Mouse (Mus musculus) C2C12 (cell line): ENCODE results near the gene Smoc1. TPM values are rescaled to one million over a fixed set of nuclear protein-coding genes. Genes with fewer than 3 reads are reported as not detected.

Experiments used
- H3K27me3 ChIP-seq: one replicate; pipeline ENCODE4 v1.6.1; 2011; ENCODE audit not compliant: control insufficient read depth, insufficient read depth, insufficient read length
- H3K36me3 ChIP-seq: one replicate; pipeline ENCODE4 v1.6.1; 2011; ENCODE audit not compliant: control insufficient read depth, insufficient read depth
- H3K4me3 ChIP-seq: one replicate; pipeline ENCODE4 v1.5.1; 2011; ENCODE audit warnings: mild to moderate bottlenecking, control low read depth; ENCODE audit not compliant: poor library complexity, insufficient read depth, severe bottlenecking
- H3K79me2 ChIP-seq: one replicate; pipeline ENCODE4 v1.6.1; 2011; ENCODE audit not compliant: control insufficient read depth, insufficient read depth
- H3K79me3 ChIP-seq: one replicate; pipeline ENCODE4 v1.6.1; 2011; ENCODE audit warnings: low read depth, control low read depth
- H3ac ChIP-seq: one replicate; pipeline ENCODE3; 2011; ENCODE audit warnings: low read depth; ENCODE audit not compliant: control insufficient read depth, insufficient read length
- CEBPB ChIP-seq: IDR thresholded peaks from one replicate; pipeline ENCODE4 v1.6.1; 2011; ENCODE audit warnings: low read depth, mild to moderate bottlenecking, control low read depth, moderate library complexity
- CTCF ChIP-seq: IDR thresholded peaks from one replicate; pipeline ENCODE4 v1.5.1; 2011; ENCODE audit not compliant: control insufficient read depth, insufficient read depth, insufficient read length
- FOSL1 ChIP-seq: IDR thresholded peaks from one replicate; pipeline ENCODE4 v1.8.0; 2011; ENCODE audit warnings: mild to moderate bottlenecking, low read length; ENCODE audit not compliant: poor library complexity, insufficient read depth, severe bottlenecking
- MAX ChIP-seq: IDR thresholded peaks from one replicate; pipeline ENCODE4 v1.6.1; 2011; ENCODE audit warnings: mild to moderate bottlenecking, control low read depth
- MYOD1 ChIP-seq: IDR thresholded peaks from one replicate; pipeline ENCODE4 v1.6.1; 2011; ENCODE audit warnings: low read depth; ENCODE audit not compliant: control insufficient read depth, insufficient read length
- MYOG ChIP-seq: IDR thresholded peaks from one replicate; pipeline ENCODE4 v1.6.1; 2011; ENCODE audit not compliant: control insufficient read depth, insufficient read length; ENCODE audit errors: extremely low read depth
- USF1 ChIP-seq: IDR thresholded peaks from one replicate; pipeline ENCODE4 v1.6.1; 2011; ENCODE audit warnings: low read depth, mild to moderate bottlenecking, control low read depth, moderate library complexity
- polyA plus RNA-seq: library from polyadenylated mRNA; unstranded; fragments of >200 nt; fragmentation: generic; extraction: Trizol; gene quantifications from one replicate; pipeline ENCODE4 v1.2.1, GENCODE M21; 2012; ENCODE audit warnings: missing spikeins

Smoc1 gene
- polyA plus RNA-seq, 1 experiment = 0.23 TPM

DNA sequence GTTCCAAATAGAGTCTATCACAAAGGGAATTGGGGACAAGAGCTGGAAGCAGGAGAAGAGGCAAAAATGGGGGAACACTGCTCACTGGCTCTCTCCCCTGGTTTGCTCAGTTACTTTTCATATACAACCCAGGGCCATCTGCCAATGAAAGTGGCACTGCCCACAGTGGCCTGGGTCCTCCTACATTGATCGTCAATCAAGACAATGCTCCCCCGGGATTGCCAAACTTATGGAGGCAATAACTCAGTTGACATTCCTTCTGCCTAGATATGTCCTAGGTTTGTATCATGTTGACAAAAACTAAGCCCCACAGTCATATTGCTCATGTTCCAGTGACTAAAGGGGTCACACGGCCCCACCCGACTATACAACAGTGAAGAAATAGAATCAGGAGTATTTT, 162.4 kb downstream of the Smoc1 start:
- H3K79me2 ChIP-seq = no peaks in the 10 kb centered on the region
- H3K79me3 ChIP-seq = no peaks in the 10 kb centered on the region
- no peaks in the 10 kb centered on the region for H3K36me3 ChIP-seq
- TF ChIP-seq USF1 (no peak), MYOG (no peak), CTCF (no peak), CEBPB (no peak), MYOD1 (no peak), FOSL1 (no peak), MAX (no peak)
- peaks cover 11% of the 10 kb centered on the region for H3K27me3 ChIP-seq
- H3ac ChIP-seq = no peak overlapping the region
- H3K4me3 ChIP-seq = no peak overlapping the region

DNA sequence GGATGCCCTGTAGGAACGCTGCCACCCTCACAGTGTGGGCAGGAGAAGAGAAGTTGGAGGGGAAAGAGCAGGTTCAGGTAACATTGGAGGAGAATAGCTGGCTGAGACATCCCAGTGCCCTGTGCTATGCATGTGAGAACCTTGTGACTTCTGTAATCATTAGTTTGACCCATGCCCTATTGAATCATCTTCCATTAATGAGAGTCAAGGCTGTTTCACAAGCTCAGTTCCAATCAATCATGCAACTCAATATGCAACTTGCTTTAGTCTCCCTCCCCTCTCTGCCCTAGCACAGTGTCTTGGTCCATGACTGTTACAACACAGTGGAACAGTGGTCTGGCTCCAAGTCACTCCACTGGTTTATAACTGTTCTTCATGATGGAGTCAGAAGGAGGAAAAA, 163.0 kb downstream of the Smoc1 start:
- Histone ChIP-seq H3K79me3 (no peaks in the 10 kb centered on the region), H3K36me3 (no peaks in the 10 kb centered on the region), H3K79me2 (no peaks in the 10 kb centered on the region), H3K27me3 (peaks cover 11% of the 10 kb centered on the region), H3K4me3 (no peak overlapping the region), H3ac (no peak overlapping the region)
- no peak for TF ChIP-seq CEBPB
- TF ChIP-seq USF1 = no peak
- no peak for TF ChIP-seq MYOD1
- TF ChIP-seq MAX = no peak
- no peak for TF ChIP-seq CTCF
- no peak for TF ChIP-seq MYOG
- TF ChIP-seq FOSL1 = no peak

DNA sequence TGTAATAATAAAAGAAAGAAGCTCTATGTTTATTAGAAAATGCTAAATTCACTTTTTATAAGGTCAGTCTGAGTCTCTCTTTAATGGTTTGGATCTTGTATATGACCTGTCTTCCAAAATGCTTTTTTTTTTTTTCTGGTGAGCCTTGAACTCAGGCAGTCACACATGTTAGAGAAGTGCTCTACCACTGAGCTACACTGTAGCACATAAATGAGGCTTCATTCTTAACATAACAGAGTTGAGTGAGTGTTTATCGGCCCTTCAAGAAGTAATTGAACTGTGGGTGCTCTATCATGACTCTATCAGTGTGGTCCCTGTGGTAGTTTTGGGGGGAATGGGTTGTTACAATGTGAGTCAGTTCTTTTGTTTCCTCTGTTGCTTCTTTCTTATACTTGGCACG, 167.4 kb downstream of the Smoc1 start:
- Histone ChIP-seq H3ac (no peak overlapping the region), H3K79me3 (no peaks in the 10 kb centered on the region), H3K27me3 (peaks cover 19% of the 10 kb centered on the region), H3K4me3 (no peak overlapping the region), H3K36me3 (no peaks in the 10 kb centered on the region), H3K79me2 (no peaks in the 10 kb centered on the region)
- TF ChIP-seq CEBPB (no peak), FOSL1 (no peak), MYOG (no peak), USF1 (no peak), MAX (no peak), CTCF (no peak), MYOD1 (no peak)

DNA sequence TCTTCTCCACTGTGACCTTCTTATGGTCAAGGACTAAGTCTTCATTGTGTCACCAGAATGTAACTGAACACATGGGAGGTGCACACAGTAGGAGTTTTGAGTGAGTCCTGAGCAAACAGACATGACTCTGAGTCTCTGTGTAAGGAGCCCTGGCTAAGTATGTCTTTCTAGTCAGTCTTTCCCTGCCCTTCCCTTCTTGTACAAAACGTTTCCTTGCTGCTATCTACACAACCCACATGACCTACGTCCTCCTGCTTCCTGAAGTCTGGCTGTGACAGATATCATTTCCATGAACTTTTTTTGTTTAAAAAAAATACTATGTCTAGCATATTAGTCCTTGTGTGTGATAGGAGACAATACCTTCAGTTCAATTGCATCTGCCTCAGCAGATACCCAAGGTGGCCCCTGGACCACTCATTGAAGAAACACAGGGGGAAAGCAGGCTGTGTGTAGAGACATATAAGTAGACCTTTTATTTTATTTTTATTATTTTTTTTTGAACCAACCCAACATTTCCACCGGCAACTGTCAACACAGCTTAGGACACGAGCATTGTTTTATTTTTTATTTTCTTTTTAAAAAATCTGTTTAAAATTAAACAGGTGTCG, 171.0 kb downstream of the Smoc1 start:
- H3K79me3 ChIP-seq = no peaks in the 10 kb centered on the region
- H3K27me3 ChIP-seq = peaks cover 15% of the 10 kb centered on the region
- H3ac ChIP-seq = no peak overlapping the region
- H3K79me2 ChIP-seq = no peaks in the 10 kb centered on the region
- no peak overlapping the region for H3K4me3 ChIP-seq
- no peaks in the 10 kb centered on the region for H3K36me3 ChIP-seq
- no peak for TF ChIP-seq MYOD1
- no peak for TF ChIP-seq FOSL1
- no peak for TF ChIP-seq MYOG
- no peak for TF ChIP-seq USF1
- no peak for TF ChIP-seq MAX
- TF ChIP-seq CEBPB = no peak
- no peak for TF ChIP-seq CTCF

DNA sequence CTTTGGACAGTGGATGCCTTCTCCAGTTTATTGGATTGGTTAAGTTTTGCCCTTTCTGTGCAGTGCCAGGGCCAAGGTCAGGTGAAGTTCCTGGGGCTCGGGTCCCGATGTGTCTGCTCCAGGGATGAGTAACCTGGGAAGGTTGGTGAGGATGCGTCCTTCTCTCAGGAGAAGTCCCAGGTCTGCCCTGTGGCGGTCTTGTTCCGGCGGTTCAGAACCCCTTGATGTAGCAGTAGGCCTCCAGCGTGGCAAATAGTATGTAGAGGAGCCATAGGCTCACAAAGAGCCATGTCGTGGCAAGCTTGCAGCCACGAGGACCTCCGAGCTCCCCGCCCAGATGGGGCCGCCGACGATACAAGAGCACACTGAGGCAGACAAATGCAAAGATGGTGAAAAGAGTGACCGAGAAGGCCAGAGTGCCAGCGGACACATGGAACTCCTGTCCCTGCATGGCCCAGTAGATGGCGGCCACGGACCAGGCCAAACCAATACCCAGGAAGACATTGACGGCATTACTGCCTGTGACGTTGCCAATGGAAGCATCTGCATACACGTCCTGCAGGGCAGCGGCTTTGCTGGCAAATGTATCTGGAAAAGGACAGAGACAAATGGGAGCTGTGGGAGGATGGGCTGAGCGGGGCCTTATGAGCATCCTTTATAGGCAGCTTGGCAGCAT, 172.8 kb downstream of the Smoc1 start:
- no peaks in the 10 kb centered on the region for H3K36me3 ChIP-seq
- no peaks in the 10 kb centered on the region for H3K79me2 ChIP-seq
- H3ac ChIP-seq = no peak overlapping the region
- no peak for TF ChIP-seq FOSL1
- TF ChIP-seq CTCF = peak; percentile 91
- H3K79me3 ChIP-seq = no peaks in the 10 kb centered on the region
- H3K4me3 ChIP-seq = no peak overlapping the region
- peaks cover 14% of the 10 kb centered on the region for H3K27me3 ChIP-seq

DNA sequence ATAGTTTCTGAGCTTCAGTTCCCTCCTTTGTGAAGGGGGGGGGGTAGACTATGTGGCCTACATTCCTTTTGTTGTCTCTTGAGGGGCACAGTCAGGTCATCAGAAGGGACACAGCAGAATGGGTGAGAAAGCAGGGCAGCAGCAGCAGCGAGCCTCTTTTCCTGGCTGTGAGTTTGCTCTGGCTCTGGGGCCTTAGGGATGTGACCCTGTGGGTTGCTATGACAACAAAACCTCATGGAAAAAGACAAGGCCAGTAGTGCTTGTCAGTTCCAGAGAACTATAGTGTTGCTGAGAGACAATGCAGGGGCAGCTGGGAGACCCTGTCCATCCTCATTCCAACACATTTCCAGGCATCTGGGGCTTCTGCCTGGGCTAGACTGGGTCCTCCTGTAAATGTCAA, 176.6 kb downstream of the Smoc1 start:
- H3K36me3 ChIP-seq = no peaks in the 10 kb centered on the region
- H3ac ChIP-seq = no peak overlapping the region
- TF ChIP-seq FOSL1 (no peak), CEBPB (no peak), USF1 (no peak), MYOD1 (no peak), CTCF (no peak), MAX (no peak), MYOG (no peak)
- no peaks in the 10 kb centered on the region for H3K79me3 ChIP-seq
- H3K79me2 ChIP-seq = no peaks in the 10 kb centered on the region
- H3K27me3 ChIP-seq = peaks cover 3% of the 10 kb centered on the region
- no peak overlapping the region for H3K4me3 ChIP-seq
